Mouse (Mus musculus): ENCODE results near the gene Cdk9.

DNA sequence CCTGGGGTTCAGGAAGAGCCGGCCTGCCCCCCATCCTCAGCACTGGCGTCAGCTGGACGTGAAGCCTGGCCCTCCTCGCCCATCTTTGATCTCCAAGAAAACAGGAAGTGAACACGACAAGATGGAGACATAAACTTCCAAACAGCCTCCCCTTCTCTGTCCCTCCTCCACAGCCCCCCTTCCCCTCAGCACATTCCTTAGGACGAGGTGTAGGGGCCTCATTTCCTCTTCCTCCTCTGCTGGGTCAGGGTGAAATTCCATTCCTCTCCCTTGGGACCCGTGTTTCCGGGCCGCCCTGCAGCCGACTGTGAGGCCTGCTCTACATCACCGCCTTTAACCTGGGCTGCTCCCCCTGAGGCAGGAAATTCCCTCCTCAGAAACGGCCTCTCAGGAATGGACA, 57.0 kb downstream of the Cdk9 start:
- TF ChIP-seq CTCF (IDR thresholded peaks at IDR 0.05 in 2 of 3, conservative IDR thresholded peaks at IDR 0.05 in 1 of 3; ENCODE audit: control insufficient read depth in 1 of 3, insufficient read depth in 1 of 3, low read depth in 2 of 3, low read length in 3 of 3, poor library complexity in 1 of 3, severe bottlenecking in 1 of 3) (no peak), NRF1 (IDR thresholded peaks at IDR 0.05; ENCODE audit: insufficient read depth, low read depth, low read length, poor library complexity, severe bottlenecking) (no peak), EP300 (IDR thresholded peaks at IDR 0.05; ENCODE audit: low read depth in 1 of 2, low read length in 2 of 2) (no peak), KAT2A (conservative IDR thresholded peaks at IDR 0.05; ENCODE audit: low read depth, low read length) (no peak), BHLHE40 (IDR thresholded peaks at IDR 0.05; ENCODE audit: borderline replicate concordance, low read depth, low read length) (no peak), POLR2A (IDR thresholded peaks at IDR 0.05; ENCODE audit: control insufficient read depth in 1 of 2, insufficient read depth in 1 of 2, low read depth in 1 of 2, low read length in 2 of 2, poor library complexity in 1 of 2) (no peak), TCF12 (IDR thresholded peaks at IDR 0.05; ENCODE audit: low read depth, low read length) (no peak), GATA1 (IDR thresholded peaks at IDR 0.05; ENCODE audit: low read depth, low read length) (no peak), ZKSCAN1 (IDR thresholded peaks at IDR 0.05; ENCODE audit: low read depth, low read length) (no peak)
